Mouse (Mus musculus) limb, embryonic 12.5 days (tissue): ENCODE measurements around the gene Rasa2. TPM values are rescaled to one million over a fixed set of nuclear protein-coding genes. Genes with fewer than 3 reads are reported as not detected.

Source experiments
- ATAC-seq: fragments of 200-750 bp; cut with Nextera tagmentation; 2 replicates; pipeline ENCODE4 v1.8.0; 2017; ENCODE audit warnings: low read depth, moderate TSS enrichment; ENCODE audit not compliant: insufficient number of reproducible peaks, insufficient read depth, low FRiP score, low TSS enrichment
- H3K27ac ChIP-seq: fragments of 300-500 bp; sonication (generic); 2 replicates; pipeline ENCODE4 v1.5.1; 2016; ENCODE audit warnings: mild to moderate bottlenecking, moderate library complexity
- H3K27me3 ChIP-seq: fragments of 300-500 bp; sonication (generic); 2 replicates; pipeline ENCODE4 v1.6.1; 2016; ENCODE audit warnings: mild to moderate bottlenecking, moderate library complexity
- H3K36me3 ChIP-seq: fragments of 300-500 bp; sonication (generic); 2 replicates; pipeline ENCODE4 v1.6.1; 2016; ENCODE audit warnings: mild to moderate bottlenecking, moderate library complexity
- H3K4me1 ChIP-seq: fragments of 300-500 bp; sonication (generic); replicated peaks from 2 replicates; pipeline ENCODE4 v1.6.1; 2016
- H3K4me2 ChIP-seq: fragments of 300-500 bp; sonication (generic); 2 replicates; pipeline ENCODE4 v1.6.1; 2016; ENCODE audit warnings: mild to moderate bottlenecking, moderate library complexity
- H3K4me3 ChIP-seq: fragments of 300-500 bp; sonication (generic); replicated peaks from 2 replicates; pipeline ENCODE4 v1.5.1; 2016; ENCODE audit warnings: mild to moderate bottlenecking
- H3K9ac ChIP-seq: fragments of 300-500 bp; sonication (generic); replicated peaks from 2 replicates; pipeline ENCODE4 v1.6.1; 2016; ENCODE audit warnings: mild to moderate bottlenecking, moderate library complexity
- H3K9me3 ChIP-seq: fragments of 300-500 bp; sonication (generic); 2 replicates; pipeline ENCODE4 v1.6.1; 2016; ENCODE audit warnings: mild to moderate bottlenecking, moderate library complexity
- WGBS: fragments of 180-500 bp; shearing (Covaris S2); methylation state at CpG from one replicate; pipeline ENCODE4 v1.1.7; 2016; 5-methylcytosine and 5-hydroxymethylcytosine counted together
- polyA plus RNA-seq: library from polyadenylated mRNA; unstranded; fragments of >200 nt; fragmentation: Nextera tagmentation; extraction: Ambion mirVana; gene quantifications from 2 replicates; pipeline ENCODE4 v1.2.1, GENCODE M21; 2016

Rasa2 gene
- polyA plus RNA-seq, 1 experiment from 2014 or later = 24.0 TPM

GRCm38 (mm10) chr9:96618448-96619176 is 12.8 kb downstream of the Rasa2 start:
- no peaks in the 10 kb centered on the region for H3K27me3 ChIP-seq
- 86% methylated on average over 4 of the region's 4 CpGs for WGBS
- no peak overlapping the region for H3K27ac ChIP-seq
- H3K36me3 ChIP-seq = no peaks in the 10 kb centered on the region
- ATAC-seq = no peak
- no peak overlapping the region for H3K4me2 ChIP-seq
- no peak overlapping the region for H3K9ac ChIP-seq
- H3K9me3 ChIP-seq = no peaks in the 10 kb centered on the region
- no peaks in the 10 kb centered on the region for H3K4me1 ChIP-seq
- no peak overlapping the region for H3K4me3 ChIP-seq

- Histone ChIP-seq H3K9ac (no peak overlapping the region), H3K4me1 (no peaks in the 10 kb centered on the region; the same call in 1 of the 2 replicates), H3K4me2 (no peak overlapping the region), H3K27me3 (no peaks in the 10 kb centered on the region), H3K27ac (no peak overlapping the region), H3K9me3 (0 out of 2 replicates have a peak, but pooled peaks cover 7% of the 10 kb centered on the region), H3K36me3 (peaks cover 25% of the 10 kb centered on the region), H3K4me3 (no peak overlapping the region)
- ATAC-seq = no peak
- 80% methylated on average over 3 of the region's 3 CpGs for WGBS
Observed at GRCm38 (mm10) chr9:96612297-96612696, 19.1 kb downstream of the Rasa2 start.

- ATAC-seq = no peak
- no peak overlapping the region for H3K9ac ChIP-seq
- no peak overlapping the region for H3K4me2 ChIP-seq
- no peak overlapping the region for H3K27ac ChIP-seq
- H3K4me3 ChIP-seq = no peak overlapping the region
- H3K9me3 ChIP-seq = peaks cover 11% of the 10 kb centered on the region
- no peaks in the 10 kb centered on the region for H3K27me3 ChIP-seq
- 61% methylated on average over 8 of the region's 8 CpGs for WGBS
- no peaks in the 10 kb centered on the region; the same call in 1 of the 2 replicates for H3K4me1 ChIP-seq
- peaks cover 30% of the 10 kb centered on the region for H3K36me3 ChIP-seq
Observed at GRCm38 (mm10) chr9:96611693-96612293, 19.6 kb downstream of the Rasa2 start.

GRCm38 (mm10) chr9:96610813-96611212 is 20.6 kb downstream of the Rasa2 start:
- ATAC-seq = no peak
- Histone ChIP-seq H3K9me3 (peaks cover 15% of the 10 kb centered on the region), H3K4me3 (no peak overlapping the region), H3K36me3 (peaks cover 34% of the 10 kb centered on the region), H3K27me3 (no peaks in the 10 kb centered on the region), H3K4me1 (no peaks in the 10 kb centered on the region; the same call in 1 of the 2 replicates), H3K9ac (no peak overlapping the region), H3K27ac (no peak overlapping the region), H3K4me2 (no peak overlapping the region)
- WGBS = 82% methylated on average over 2 of the region's 2 CpGs

GRCm38 (mm10) chr9:96603416-96603815 is 28.0 kb downstream of the Rasa2 start:
- H3K4me3 ChIP-seq = no peak overlapping the region
- no peak overlapping the region for H3K4me2 ChIP-seq
- peaks cover 15% of the 10 kb centered on the region for H3K9me3 ChIP-seq
- 56% methylated on average over 6 of the region's 6 CpGs for WGBS
- no peak for ATAC-seq
- H3K27ac ChIP-seq = no peak overlapping the region
- no peaks in the 10 kb centered on the region for H3K27me3 ChIP-seq
- no peak overlapping the region for H3K9ac ChIP-seq
- H3K36me3 ChIP-seq = peaks cover 50% of the 10 kb centered on the region
- no peaks in the 10 kb centered on the region for H3K4me1 ChIP-seq

GRCm38 (mm10) chr9:96597899-96598298 is 33.5 kb downstream of the Rasa2 start:
- H3K27ac ChIP-seq = no peak overlapping the region
- H3K4me3 ChIP-seq = no peak overlapping the region
- no peak for ATAC-seq
- WGBS = 92% methylated on average over 1 of the region's 1 CpGs
- no peaks in the 10 kb centered on the region for H3K4me1 ChIP-seq
- no peaks in the 10 kb centered on the region for H3K9me3 ChIP-seq
- no peak overlapping the region for H3K9ac ChIP-seq
- H3K27me3 ChIP-seq = no peaks in the 10 kb centered on the region
- peaks cover 53% of the 10 kb centered on the region for H3K36me3 ChIP-seq
- H3K4me2 ChIP-seq = no peak overlapping the region

- Histone ChIP-seq H3K9ac (no peak overlapping the region), H3K4me1 (no peaks in the 10 kb centered on the region), H3K4me3 (no peak overlapping the region), H3K27ac (no peak overlapping the region), H3K9me3 (no peaks in the 10 kb centered on the region), H3K4me2 (no peak overlapping the region), H3K27me3 (no peaks in the 10 kb centered on the region), H3K36me3 (peaks cover 64% of the 10 kb centered on the region)
- no peak for ATAC-seq
- 92% methylated on average over 11 of the region's 11 CpGs for WGBS
Observed at GRCm38 (mm10) chr9:96592670-96593600, 38.5 kb downstream of the Rasa2 start.

GRCm38 (mm10) chr9:96589346-96589745 is 42.1 kb downstream of the Rasa2 start:
- Histone ChIP-seq H3K9me3 (no peaks in the 10 kb centered on the region), H3K36me3 (peaks cover 40% of the 10 kb centered on the region), H3K27ac (no peak overlapping the region), H3K4me2 (no peak overlapping the region), H3K27me3 (no peaks in the 10 kb centered on the region), H3K9ac (no peak overlapping the region), H3K4me1 (no peaks in the 10 kb centered on the region), H3K4me3 (no peak overlapping the region)
- no peak for ATAC-seq
- WGBS = 91% methylated on average over 5 of the region's 5 CpGs

- 72% methylated on average over 2 of the region's 2 CpGs for WGBS
- Histone ChIP-seq H3K4me2 (no peak overlapping the region), H3K9ac (no peak overlapping the region), H3K4me1 (0 out of 2 replicates have a peak, but pooled peaks cover 2% of the 10 kb centered on the region), H3K4me3 (no peak overlapping the region), H3K36me3 (peaks cover 23% of the 10 kb centered on the region), H3K9me3 (no peaks in the 10 kb centered on the region), H3K27ac (no peak overlapping the region), H3K27me3 (no peaks in the 10 kb centered on the region)
- ATAC-seq = no peak
Observed at GRCm38 (mm10) chr9:96583496-96583895, 47.9 kb downstream of the Rasa2 start.

GRCm38 (mm10) chr9:96583076-96583475 is 48.3 kb downstream of the Rasa2 start:
- H3K4me3 ChIP-seq = no peak overlapping the region
- H3K9ac ChIP-seq = no peak overlapping the region

GRCm38 (mm10) chr9:96578190-96578589 is 53.2 kb downstream of the Rasa2 start:
- Histone ChIP-seq H3K9ac (no peak overlapping the region), H3K36me3 (peaks cover 27% of the 10 kb centered on the region), H3K27ac (peak overlapping the region; percentile 51), H3K4me3 (no peak overlapping the region), H3K4me1 (peaks cover 16% of the 10 kb centered on the region), H3K27me3 (no peaks in the 10 kb centered on the region), H3K4me2 (no peak overlapping the region), H3K9me3 (no peaks in the 10 kb centered on the region)
- no peak for ATAC-seq
- 76% methylated on average over 4 of the region's 4 CpGs for WGBS

More at GRCm38 (mm10) chr9:96583076-96583475, 48.3 kb downstream of the Rasa2 start:
- Histone ChIP-seq H3K36me3 (peaks cover 19% of the 10 kb centered on the region), H3K9me3 (no peaks in the 10 kb centered on the region), H3K4me1 (peaks cover 6% of the 10 kb centered on the region; the same call in 1 of the 2 replicates), H3K27me3 (no peaks in the 10 kb centered on the region), H3K4me2 (no peak overlapping the region), H3K27ac (no peak overlapping the region)
- no peak for ATAC-seq
- WGBS = 82% methylated on average over 2 of the region's 2 CpGs
